Mouse (Mus musculus) myocyte (in vitro differentiated cells): ENCODE results near the gene Clec16a.

ENCODE experiments used
- POLR2A ChIP-seq: IDR thresholded peaks from one replicate; pipeline ENCODE4 v1.6.1; 2011; ENCODE audit warnings: low read depth, mild to moderate bottlenecking, control low read depth, moderate library complexity; ENCODE audit not compliant: insufficient read length
- POLR2AphosphoS2 ChIP-seq: IDR thresholded peaks from one replicate; pipeline ENCODE4 v1.6.1; 2011; ENCODE audit warnings: low read depth, control low read depth; ENCODE audit not compliant: insufficient read length
- REST ChIP-seq: IDR thresholded peaks from one replicate; pipeline ENCODE4 v1.6.1; 2011; ENCODE audit warnings: mild to moderate bottlenecking, control low read depth, moderate library complexity; ENCODE audit not compliant: insufficient read depth, insufficient read length

GRCm38 (mm10) chr16:10732421-10732820 is 187.3 kb downstream of the Clec16a start:
- TF ChIP-seq REST (no peak), POLR2A (no peak), POLR2AphosphoS2 (no peak)
